Mouse (Mus musculus) bone marrow macrophage, adult 2 months (primary cell): Measurements from ENCODE around the gene Adam1b.

Source experiments
- CTCF ChIP-seq: IDR thresholded peaks from 2 replicates; pipeline ENCODE4 v1.5.1; 2012; ENCODE audit warnings: low read depth, mild to moderate bottlenecking, low read length, moderate library complexity
- POLR2A ChIP-seq: IDR thresholded peaks from 2 replicates; pipeline ENCODE4 v1.6.1; 2012; ENCODE audit warnings: mild to moderate bottlenecking, low read depth, low read length, borderline replicate concordance

- no peak for TF ChIP-seq CTCF
- TF ChIP-seq POLR2A, result no peak
These were observed at the start of gene Adam1b for GRCm38 (mm10) chr5:121503231-121503630.
